Mouse (Mus musculus) kidney, embryonic 16.5 days (tissue): ENCODE data around the gene Ide. TPM values are rescaled to one million over a fixed set of nuclear protein-coding genes. Genes with fewer than 3 reads are reported as not detected.
"Not testable (repeated sequence)": the region's sequence is repeated elsewhere in the genome, so short reads cannot be mapped to it uniquely, and the experiment has no call there.

Source experiments
- ATAC-seq: fragments of 200-750 bp; cut with Nextera tagmentation; 2 replicates; pipeline ENCODE4 v1.8.0; 2017; ENCODE audit warnings: moderate TSS enrichment; ENCODE audit not compliant: low FRiP score, low TSS enrichment
- H3K27ac ChIP-seq: fragments of 300-500 bp; sonication (generic); 2 replicates; pipeline ENCODE4 v1.5.1; 2014; ENCODE audit warnings: low read length
- H3K27me3 ChIP-seq: fragments of 300-500 bp; sonication (generic); 2 replicates; pipeline ENCODE4 v1.6.1; 2014; ENCODE audit warnings: low read length, control low read depth, mixed read lengths; ENCODE audit not compliant: insufficient read depth
- H3K36me3 ChIP-seq: fragments of 300-500 bp; sonication (generic); 2 replicates; pipeline ENCODE4 v1.6.1; 2014; ENCODE audit warnings: low read length, control low read depth, mixed read lengths; ENCODE audit not compliant: insufficient read depth
- H3K4me1 ChIP-seq: fragments of 300-500 bp; sonication (generic); 2 replicates; pipeline ENCODE4 v1.6.1; 2014; ENCODE audit warnings: low read length, control low read depth, mixed read lengths; ENCODE audit not compliant: insufficient read depth
- H3K4me2 ChIP-seq: fragments of 300-500 bp; sonication (generic); replicated peaks from 2 replicates; pipeline ENCODE4 v1.6.1; 2014; ENCODE audit warnings: low read depth, low read length
- H3K4me3 ChIP-seq: fragments of 300-500 bp; sonication (generic); 2 replicates; pipeline ENCODE4 v1.5.1; 2014; ENCODE audit warnings: mild to moderate bottlenecking, low read length
- H3K9ac ChIP-seq: fragments of 300-500 bp; sonication (generic); replicated peaks from 2 replicates; pipeline ENCODE4 v1.6.1; 2014; ENCODE audit warnings: low read length
- H3K9me3 ChIP-seq: fragments of 300-500 bp; sonication (generic); 2 replicates; pipeline ENCODE4 v1.6.1; 2016; ENCODE audit warnings: low read length, control low read depth
- WGBS: fragments of 180-500 bp; shearing (Covaris S2); extraction: QIAGEN DNeasy Blood & Tissue Kit; methylation state at CpG from one replicate; pipeline ENCODE4 v1.1.7; 2014; 5-methylcytosine and 5-hydroxymethylcytosine counted together
- polyA plus RNA-seq: library from polyadenylated mRNA; unstranded; fragments of >200 nt; fragmentation: Nextera tagmentation; extraction: Ambion mirVana; gene quantifications from 2 replicates; pipeline ENCODE4 v1.2.1, GENCODE M21; 2015

Ide gene
- polyA plus RNA-seq, 1 experiment from 2014 or later = 55.8 TPM

- H3K36me3 ChIP-seq = no peaks in the 10 kb centered on the region
- 45% methylated on average over 5 of the region's 5 CpGs for WGBS
- no peak overlapping the region for H3K4me2 ChIP-seq
- H3K9me3 ChIP-seq = no peaks in the 10 kb centered on the region; the same call in 1 of the 2 replicates
- no peak for ATAC-seq
- H3K27me3 ChIP-seq = peaks cover 39% of the 10 kb centered on the region
- H3K9ac ChIP-seq = no peak overlapping the region
- peaks cover 7% of the 10 kb centered on the region; the same call in 1 of the 2 replicates for H3K4me1 ChIP-seq
- no peak overlapping the region for H3K4me3 ChIP-seq
- H3K27ac ChIP-seq = no peak overlapping the region
These were observed 100.3 kb downstream of the Ide start for GRCm38 (mm10) chr19:37237306-37237705.

GRCm38 (mm10) chr19:37235818-37236217 lies 101.8 kb downstream of the Ide start:
- Histone ChIP-seq H3K36me3 (no peaks in the 10 kb centered on the region), H3K9ac (no peak overlapping the region), H3K4me3 (no peak overlapping the region), H3K27ac (no peak overlapping the region), H3K4me1 (peaks cover 7% of the 10 kb centered on the region; the same call in 1 of the 2 replicates), H3K27me3 (peaks cover 39% of the 10 kb centered on the region), H3K4me2 (no peak overlapping the region), H3K9me3 (no peaks in the 10 kb centered on the region; the same call in 1 of the 2 replicates)
- ATAC-seq = no peak
- 57% methylated on average over 8 of the region's 8 CpGs for WGBS

DNA sequence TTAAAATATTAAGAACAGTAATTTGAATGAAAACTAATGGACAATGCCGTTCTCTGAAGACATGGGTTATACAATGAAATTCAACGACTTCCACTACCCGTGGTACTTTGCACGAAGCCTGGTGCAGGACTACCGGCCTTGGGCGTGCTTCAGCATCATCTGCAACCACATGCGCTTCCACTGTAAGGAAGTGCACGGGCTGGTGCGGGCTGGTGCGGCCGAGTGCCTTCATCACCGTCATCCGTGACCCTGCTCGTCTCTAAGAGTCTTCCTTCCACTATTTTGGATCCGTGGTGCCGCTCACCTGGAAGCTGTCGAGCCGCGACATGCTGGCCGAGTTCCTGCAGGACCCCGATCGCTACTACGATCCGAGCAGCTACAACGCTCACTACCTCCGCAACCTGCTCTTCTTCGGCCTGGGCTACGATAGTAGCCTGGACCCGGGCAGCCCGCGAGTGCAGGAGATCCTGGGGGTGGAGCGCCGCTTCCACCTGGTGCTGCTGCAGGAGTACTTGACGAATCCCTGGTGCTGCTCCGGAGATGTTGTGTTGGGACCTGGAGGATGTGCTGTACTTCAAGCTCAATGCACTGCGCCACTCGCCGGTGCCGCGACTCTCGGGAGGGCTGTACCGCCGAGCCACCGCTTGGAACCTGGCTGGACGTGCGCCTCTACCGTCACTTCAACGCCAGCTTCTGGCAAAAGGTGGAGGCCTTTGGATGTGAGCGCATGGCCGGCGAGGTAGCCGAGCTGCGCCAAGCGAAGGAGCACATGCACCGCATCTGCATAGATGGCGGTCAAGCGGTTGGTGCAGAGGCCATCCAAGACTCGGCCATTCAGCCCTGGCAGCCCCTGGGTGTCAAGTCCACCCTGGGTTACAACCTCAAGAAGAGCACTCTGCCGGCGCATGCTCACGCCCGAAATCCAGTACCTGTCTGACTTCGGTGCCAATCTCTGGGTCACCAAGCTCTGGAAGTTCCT lies 103.8 kb downstream of the Ide start:
- ATAC-seq = peak; percentile 49; the same call in 1 of the 2 replicates
- H3K9me3 ChIP-seq = no peaks in the 10 kb centered on the region; the same call in 1 of the 2 replicates
- WGBS = 3% methylated on average over 63 of the region's 63 CpGs
- no peak overlapping the region for H3K27ac ChIP-seq
- H3K36me3 ChIP-seq = no peaks in the 10 kb centered on the region
- peak overlapping the region; percentile 66 for H3K4me2 ChIP-seq
- no peak overlapping the region for H3K9ac ChIP-seq
- peaks cover 39% of the 10 kb centered on the region for H3K27me3 ChIP-seq
- H3K4me3 ChIP-seq = peak overlapping the region; percentile 45
- H3K4me1 ChIP-seq = peaks cover 7% of the 10 kb centered on the region; the same call in 1 of the 2 replicates

DNA sequence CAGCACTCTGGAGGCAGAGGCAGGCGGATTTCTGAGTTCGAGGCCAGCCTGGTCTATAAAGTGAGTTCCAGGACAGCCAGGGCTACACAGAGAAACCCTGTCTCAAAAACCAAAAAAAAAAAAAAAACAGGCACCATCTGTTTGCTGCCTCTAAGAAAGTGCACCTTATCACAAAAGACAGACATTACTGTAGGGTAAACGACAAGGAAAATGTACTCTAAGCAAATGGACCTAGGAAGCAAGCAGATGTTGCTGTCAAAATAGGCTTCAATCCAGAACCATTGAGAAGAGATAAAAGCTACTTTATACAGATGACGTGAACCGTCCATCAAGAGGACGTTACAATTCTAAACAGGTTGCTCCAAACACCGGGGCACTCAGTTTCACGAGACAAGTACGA lies 105.1 kb downstream of the Ide start:
- H3K27ac ChIP-seq, ATAC-seq, H3K9ac ChIP-seq, H3K9me3 ChIP-seq, H3K4me3 ChIP-seq, H3K4me1 ChIP-seq, H3K36me3 ChIP-seq, H3K4me2 ChIP-seq: not testable (repeated sequence)
- 70% methylated on average over 9 of the region's 9 CpGs for WGBS
- peaks cover 35% of the 10 kb centered on the region for H3K27me3 ChIP-seq

DNA sequence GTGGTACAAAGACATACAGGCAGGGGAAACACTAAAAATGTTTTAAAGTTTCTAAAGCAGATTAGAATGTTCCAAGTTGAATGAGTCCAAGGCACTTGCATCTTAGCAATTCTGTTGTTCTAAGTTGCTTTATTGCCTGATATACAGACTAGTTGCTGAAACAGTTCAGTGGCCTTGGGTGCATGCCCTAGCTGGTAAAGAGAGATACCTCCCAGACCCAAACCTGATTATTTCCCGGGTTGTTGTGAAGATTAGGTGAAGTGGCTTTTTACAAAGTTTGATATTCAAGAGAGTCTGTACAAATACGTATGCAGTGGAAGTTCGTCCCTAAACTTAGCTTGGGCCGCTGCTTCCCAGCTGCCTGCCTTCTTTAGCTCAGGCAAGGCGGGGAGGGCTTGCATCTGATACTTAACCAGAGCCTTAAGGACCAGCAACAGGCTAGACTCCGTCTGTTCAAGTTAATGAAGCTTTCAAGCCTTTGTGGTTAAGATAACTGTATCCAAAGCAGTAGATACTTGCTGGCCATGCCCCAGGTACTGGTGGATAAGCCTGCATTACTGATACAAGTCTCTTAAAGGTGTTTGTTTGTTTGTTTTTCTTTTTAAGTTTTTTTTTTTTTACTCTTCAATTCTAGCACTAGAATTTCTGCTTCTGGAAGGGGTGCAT lies 112.3 kb downstream of the Ide start:
- no peak overlapping the region for H3K9ac ChIP-seq
- H3K4me3 ChIP-seq = no peak overlapping the region
- H3K9me3 ChIP-seq = no peaks in the 10 kb centered on the region
- H3K27me3 ChIP-seq = no peaks in the 10 kb centered on the region
- H3K36me3 ChIP-seq = peaks cover 10% of the 10 kb centered on the region
- no peak for ATAC-seq
- no peak overlapping the region for H3K4me2 ChIP-seq
- no peaks in the 10 kb centered on the region for H3K4me1 ChIP-seq
- 88% methylated on average over 6 of the region's 6 CpGs for WGBS
- no peak overlapping the region for H3K27ac ChIP-seq

Other genes with a start within 250 kb of the Ide start
- 74.4 and 79.8 TPM in 2 replicates for gene March5, start 130.3 kb downstream of the Ide start, polyA plus RNA-seq
- 0.73 and 1.3 TPM in 2 replicates for gene Cpeb3, start 129.3 kb downstream of the Ide start, polyA plus RNA-seq
- gene Kif11, start 38.6 kb upstream of the Ide start, polyA plus RNA-seq = 57.1 and 61.4 TPM in 2 replicates
- 16.2 and 17.9 TPM in 2 replicates for gene Hhex, start 97.0 kb upstream of the Ide start, polyA plus RNA-seq
- 25.3 and 26.9 TPM in 2 replicates for gene Exoc6, start 212.6 kb upstream of the Ide start, polyA plus RNA-seq